Mouse (Mus musculus) forebrain, embryonic 12.5 days (tissue): Measurements from ENCODE around the gene Lmntd1. TPM values are rescaled to one million over a fixed set of nuclear protein-coding genes. Genes with fewer than 3 reads are reported as not detected.

Source experiments
- ATAC-seq: fragments of 200-750 bp; cut with Nextera tagmentation; 2 replicates; pipeline ENCODE4 v1.8.0; 2017; ENCODE audit warnings: moderate TSS enrichment; ENCODE audit not compliant: low FRiP score
- H3K27ac ChIP-seq: fragments of 300-500 bp; sonication (generic); 2 replicates; pipeline ENCODE4 v1.5.1; 2016; ENCODE audit warnings: mild to moderate bottlenecking
- H3K27me3 ChIP-seq: fragments of 300-500 bp; sonication (generic); 2 replicates; pipeline ENCODE4 v1.6.1; 2016; ENCODE audit warnings: mild to moderate bottlenecking
- H3K36me3 ChIP-seq: fragments of 300-500 bp; sonication (generic); replicated peaks from 2 replicates; pipeline ENCODE4 v1.6.1; 2016; ENCODE audit warnings: mild to moderate bottlenecking
- H3K4me1 ChIP-seq: fragments of 300-500 bp; sonication (generic); 2 replicates; pipeline ENCODE4 v1.6.1; 2016
- H3K4me2 ChIP-seq: fragments of 300-500 bp; sonication (generic); 2 replicates; pipeline ENCODE4 v1.6.1; 2016; ENCODE audit warnings: mild to moderate bottlenecking, moderate library complexity
- H3K4me3 ChIP-seq: fragments of 300-500 bp; sonication (generic); replicated peaks from 2 replicates; pipeline ENCODE4 v1.5.1; 2016; ENCODE audit warnings: mild to moderate bottlenecking
- H3K9ac ChIP-seq: fragments of 300-500 bp; sonication (generic); 2 replicates; pipeline ENCODE4 v1.6.1; 2016; ENCODE audit warnings: mild to moderate bottlenecking
- H3K9me3 ChIP-seq: fragments of 300-500 bp; sonication (generic); 2 replicates; pipeline ENCODE4 v1.6.1; 2016
- WGBS: fragments of 180-500 bp; shearing (Covaris S2); methylation state at CpG from one replicate; pipeline ENCODE4 v1.1.7; 2016; 5-methylcytosine and 5-hydroxymethylcytosine counted together
- polyA plus RNA-seq: library from polyadenylated mRNA; unstranded; fragments of >200 nt; fragmentation: Nextera tagmentation; extraction: Ambion mirVana; gene quantifications from 2 replicates; pipeline ENCODE4 v1.2.1, GENCODE M21; 2016

Gene Lmntd1
- polyA plus RNA-seq, 1 experiment from 2014 or later = 0.47 TPM

DNA sequence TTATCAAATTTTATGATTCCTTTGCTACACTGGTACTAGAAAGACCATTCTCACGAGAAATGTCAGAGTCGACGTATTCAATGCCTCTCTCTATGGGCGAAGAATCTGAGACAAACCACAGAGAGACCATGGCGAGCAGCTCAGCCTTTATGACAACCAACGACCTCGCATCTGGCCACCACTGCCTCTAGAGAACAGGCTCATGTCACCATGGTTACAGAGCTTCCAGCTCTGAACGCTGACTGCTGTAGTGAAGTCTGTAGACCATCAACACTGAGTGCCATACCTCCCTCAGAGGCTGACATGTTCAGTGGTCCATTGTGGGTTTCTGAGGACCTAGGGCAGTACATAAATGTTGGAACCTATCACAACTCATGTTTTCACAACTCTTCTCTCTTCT, 180.2 kb downstream of the Lmntd1 start:
- Histone ChIP-seq H3K36me3 (no peaks in the 10 kb centered on the region), H3K9me3 (no peaks in the 10 kb centered on the region), H3K27ac (no peak overlapping the region), H3K27me3 (no peaks in the 10 kb centered on the region), H3K9ac (no peak overlapping the region), H3K4me2 (no peak overlapping the region), H3K4me1 (no peaks in the 10 kb centered on the region), H3K4me3 (no peak overlapping the region)
- ATAC-seq = no peak
- WGBS = 83% methylated on average over 8 of the region's 8 CpGs

- no peaks in the 10 kb centered on the region for H3K4me1 ChIP-seq
- H3K9me3 ChIP-seq = no peaks in the 10 kb centered on the region
- peak; percentile 67; the same call in 1 of the 2 replicates for ATAC-seq
- H3K9ac ChIP-seq = no peak overlapping the region
- H3K4me3 ChIP-seq = no peak overlapping the region
- no peaks in the 10 kb centered on the region for H3K27me3 ChIP-seq
- H3K27ac ChIP-seq = peak overlapping the region; percentile 19; the same call in 1 of the 2 replicates
- H3K4me2 ChIP-seq = no peak overlapping the region
- WGBS = 76% methylated on average over 11 of the region's 11 CpGs
- no peaks in the 10 kb centered on the region for H3K36me3 ChIP-seq
Measured at GRCm38 (mm10) chr6:145432711-145433708, 181.1 kb downstream of the Lmntd1 start.

- Histone ChIP-seq H3K9ac (no peak overlapping the region), H3K36me3 (no peaks in the 10 kb centered on the region), H3K4me1 (no peaks in the 10 kb centered on the region), H3K4me3 (no peak overlapping the region), H3K27me3 (no peaks in the 10 kb centered on the region), H3K4me2 (no peak overlapping the region), H3K9me3 (no peaks in the 10 kb centered on the region), H3K27ac (no peak overlapping the region)
- WGBS = 86% methylated on average over 14 of the region's 14 CpGs
- ATAC-seq = no peak
Measured at GRCm38 (mm10) chr6:145431747-145432146, 182.4 kb downstream of the Lmntd1 start.

- no peak for ATAC-seq
- Histone ChIP-seq H3K36me3 (no peaks in the 10 kb centered on the region), H3K4me2 (no peak overlapping the region), H3K27me3 (no peaks in the 10 kb centered on the region), H3K9ac (no peak overlapping the region), H3K27ac (no peak overlapping the region), H3K4me1 (no peaks in the 10 kb centered on the region; the same call in 1 of the 2 replicates), H3K4me3 (no peak overlapping the region), H3K9me3 (no peaks in the 10 kb centered on the region)
- 87% methylated on average over 15 of the region's 15 CpGs for WGBS
Measured at GRCm38 (mm10) chr6:145427411-145427810, 186.7 kb downstream of the Lmntd1 start.

DNA sequence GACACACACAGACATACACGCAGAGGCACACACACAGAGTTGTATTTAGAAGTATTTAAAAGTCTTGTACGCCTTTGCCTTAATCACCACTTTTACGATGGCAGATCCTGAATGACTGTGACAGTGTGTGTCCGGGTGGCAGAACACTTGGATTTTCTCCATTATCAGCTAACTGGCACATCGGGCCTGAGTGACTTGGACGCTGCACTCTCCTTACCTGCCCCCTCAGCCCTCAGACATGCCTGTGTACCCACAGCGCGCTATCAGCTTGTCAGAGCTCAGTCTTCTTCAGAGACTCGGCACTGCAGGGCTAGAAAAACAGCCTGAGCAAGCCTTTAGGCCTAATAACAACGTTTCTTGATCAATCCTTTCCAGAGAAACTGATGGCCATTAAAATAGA, 187.6 kb downstream of the Lmntd1 start:
- no peaks in the 10 kb centered on the region; the same call in 1 of the 2 replicates for H3K4me1 ChIP-seq
- H3K9me3 ChIP-seq = no peaks in the 10 kb centered on the region
- no peak overlapping the region for H3K9ac ChIP-seq
- no peak overlapping the region for H3K4me2 ChIP-seq
- 82% methylated on average over 10 of the region's 10 CpGs for WGBS
- no peak for ATAC-seq
- no peaks in the 10 kb centered on the region for H3K27me3 ChIP-seq
- no peak overlapping the region for H3K4me3 ChIP-seq
- no peaks in the 10 kb centered on the region for H3K36me3 ChIP-seq
- no peak overlapping the region for H3K27ac ChIP-seq

GRCm38 (mm10) chr6:145424156-145424555, 190.0 kb downstream of the Lmntd1 start:
- no peaks in the 10 kb centered on the region for H3K27me3 ChIP-seq
- no peaks in the 10 kb centered on the region; the same call in 1 of the 2 replicates for H3K4me1 ChIP-seq
- no peak overlapping the region for H3K9ac ChIP-seq
- 62% methylated on average over 1 of the region's 1 CpGs for WGBS
- no peak overlapping the region for H3K4me3 ChIP-seq
- no peaks in the 10 kb centered on the region for H3K9me3 ChIP-seq
- no peak for ATAC-seq
- H3K4me2 ChIP-seq = no peak overlapping the region
- no peaks in the 10 kb centered on the region for H3K36me3 ChIP-seq
- H3K27ac ChIP-seq = no peak overlapping the region

- Histone ChIP-seq H3K4me2 (no peak overlapping the region), H3K27me3 (no peaks in the 10 kb centered on the region), H3K4me1 (no peaks in the 10 kb centered on the region; the same call in 1 of the 2 replicates), H3K9me3 (no peaks in the 10 kb centered on the region), H3K27ac (no peak overlapping the region), H3K4me3 (no peak overlapping the region), H3K36me3 (no peaks in the 10 kb centered on the region), H3K9ac (no peak overlapping the region)
- ATAC-seq = no peak
- whole genome bisulfite sequencing = 87% methylated on average over 12 of the region's 12 CpGs
Measured at GRCm38 (mm10) chr6:145423484-145423883, 190.6 kb downstream of the Lmntd1 start.

DNA sequence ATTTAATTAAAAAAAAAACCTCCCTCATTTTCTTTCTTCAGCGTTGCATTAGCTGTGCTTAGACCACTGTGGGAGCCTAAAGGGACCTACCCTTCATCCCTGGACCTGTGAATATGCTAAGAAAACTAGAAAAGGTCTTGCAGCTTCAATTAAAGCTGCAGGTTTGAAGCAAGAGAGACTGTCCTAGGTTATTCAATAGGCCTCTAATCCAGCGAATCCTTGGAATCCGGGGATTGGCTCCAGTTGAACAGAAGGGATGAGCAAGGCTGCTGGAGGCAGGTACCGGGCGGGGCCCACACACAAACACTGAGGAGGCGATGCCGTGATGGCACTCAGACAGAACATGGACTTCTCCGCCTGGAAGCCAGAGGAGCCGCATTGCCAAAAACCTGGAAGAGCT, 192.5 kb downstream of the Lmntd1 start:
- Histone ChIP-seq H3K27me3 (no peaks in the 10 kb centered on the region), H3K36me3 (no peaks in the 10 kb centered on the region), H3K27ac (no peak overlapping the region), H3K4me3 (no peak overlapping the region), H3K4me2 (no peak overlapping the region), H3K4me1 (no peaks in the 10 kb centered on the region; the same call in 1 of the 2 replicates), H3K9ac (no peak overlapping the region), H3K9me3 (no peaks in the 10 kb centered on the region)
- WGBS = 91% methylated on average over 9 of the region's 9 CpGs
- ATAC-seq = no peak

DNA sequence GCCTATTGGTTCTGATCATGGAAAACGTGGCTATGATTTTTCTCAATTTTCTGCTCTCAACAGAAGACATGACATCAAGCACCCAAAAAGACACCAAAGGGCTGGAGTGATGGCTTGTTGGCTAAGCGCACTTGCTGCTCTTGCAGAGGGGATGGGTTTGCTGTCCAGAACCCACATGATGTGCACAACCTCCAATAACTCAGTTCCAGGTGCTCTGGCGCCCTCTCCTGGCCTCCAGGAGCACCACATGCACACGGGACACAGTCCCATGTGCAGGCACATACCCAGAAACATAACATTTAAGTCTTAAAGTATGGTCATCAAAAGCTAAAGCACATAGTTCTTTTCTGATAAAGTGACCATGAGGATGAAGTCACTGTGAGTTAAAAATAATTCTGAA, 193.7 kb downstream of the Lmntd1 start:
- Histone ChIP-seq H3K9ac (no peak overlapping the region), H3K4me3 (no peak overlapping the region), H3K27me3 (no peaks in the 10 kb centered on the region), H3K36me3 (no peaks in the 10 kb centered on the region), H3K27ac (no peak overlapping the region), H3K9me3 (no peaks in the 10 kb centered on the region), H3K4me1 (no peaks in the 10 kb centered on the region; the same call in 1 of the 2 replicates), H3K4me2 (no peak overlapping the region)
- WGBS = 68% methylated on average over 4 of the region's 4 CpGs
- no peak for ATAC-seq

DNA sequence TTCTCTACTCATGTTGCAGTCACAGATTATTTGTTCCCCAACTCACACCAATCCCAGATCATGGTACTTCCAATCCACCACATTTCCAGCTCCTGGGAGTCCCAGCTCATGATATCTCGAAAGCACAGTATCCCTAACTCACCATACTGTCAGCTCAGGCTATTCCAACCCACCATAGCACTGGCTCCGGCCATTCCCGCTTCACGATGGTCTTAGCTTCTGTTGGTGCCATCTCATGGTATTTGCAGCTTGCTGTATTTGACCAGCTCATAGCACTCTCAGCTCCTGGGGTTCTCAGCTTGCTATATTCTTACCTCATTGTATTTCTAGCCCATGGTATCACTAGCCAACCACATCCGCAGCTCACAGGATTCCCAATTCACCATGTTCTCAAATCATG, 195.3 kb downstream of the Lmntd1 start:
- H3K27ac ChIP-seq = no peak overlapping the region
- H3K9me3 ChIP-seq = no peaks in the 10 kb centered on the region
- no peaks in the 10 kb centered on the region for H3K36me3 ChIP-seq
- no peak for ATAC-seq
- H3K4me2 ChIP-seq = no peak overlapping the region
- WGBS = 91% methylated on average over 5 of the region's 5 CpGs
- H3K9ac ChIP-seq = no peak overlapping the region
- no peak overlapping the region for H3K4me3 ChIP-seq
- H3K27me3 ChIP-seq = no peaks in the 10 kb centered on the region
- H3K4me1 ChIP-seq = no peaks in the 10 kb centered on the region; the same call in 1 of the 2 replicates

DNA sequence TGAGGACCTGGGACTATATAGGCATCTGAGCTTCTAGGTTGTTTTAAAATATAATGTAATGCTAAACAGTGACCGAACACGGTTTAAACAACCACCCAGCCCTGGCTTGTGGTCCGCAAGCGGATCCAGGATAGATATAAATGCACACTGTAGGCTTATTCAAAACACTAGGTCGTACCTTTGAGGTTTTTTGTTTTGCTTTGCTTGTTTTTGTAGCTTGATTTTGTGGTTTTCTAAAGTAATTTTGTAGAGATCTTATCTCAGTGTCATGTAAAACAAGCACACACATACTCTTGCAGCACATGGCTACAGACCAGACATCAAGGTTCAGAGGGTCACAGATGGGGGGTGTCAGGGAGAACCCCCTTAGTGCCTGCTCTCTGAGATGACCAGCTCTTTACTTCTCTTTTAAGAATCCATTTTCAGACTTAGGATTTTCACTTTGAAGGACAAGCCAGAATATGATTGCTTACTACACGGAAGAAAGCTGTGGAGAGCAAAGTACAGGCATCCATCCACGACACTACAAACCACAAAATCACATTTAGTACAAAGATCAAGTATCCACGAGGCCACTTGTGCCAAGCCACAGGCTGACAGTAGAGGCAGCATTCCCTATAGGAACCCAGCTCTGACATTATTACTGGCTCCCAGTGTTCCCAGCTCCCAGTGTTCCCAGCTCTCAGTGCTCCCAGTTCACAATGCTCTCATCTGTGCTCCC, 196.2 kb downstream of the Lmntd1 start:
- Histone ChIP-seq H3K4me3 (no peak overlapping the region), H3K9ac (no peak overlapping the region), H3K9me3 (no peaks in the 10 kb centered on the region), H3K27ac (no peak overlapping the region), H3K36me3 (no peaks in the 10 kb centered on the region), H3K4me1 (no peaks in the 10 kb centered on the region), H3K27me3 (no peaks in the 10 kb centered on the region), H3K4me2 (no peak overlapping the region)
- 84% methylated on average over 8 of the region's 8 CpGs for WGBS
- ATAC-seq = no peak

DNA sequence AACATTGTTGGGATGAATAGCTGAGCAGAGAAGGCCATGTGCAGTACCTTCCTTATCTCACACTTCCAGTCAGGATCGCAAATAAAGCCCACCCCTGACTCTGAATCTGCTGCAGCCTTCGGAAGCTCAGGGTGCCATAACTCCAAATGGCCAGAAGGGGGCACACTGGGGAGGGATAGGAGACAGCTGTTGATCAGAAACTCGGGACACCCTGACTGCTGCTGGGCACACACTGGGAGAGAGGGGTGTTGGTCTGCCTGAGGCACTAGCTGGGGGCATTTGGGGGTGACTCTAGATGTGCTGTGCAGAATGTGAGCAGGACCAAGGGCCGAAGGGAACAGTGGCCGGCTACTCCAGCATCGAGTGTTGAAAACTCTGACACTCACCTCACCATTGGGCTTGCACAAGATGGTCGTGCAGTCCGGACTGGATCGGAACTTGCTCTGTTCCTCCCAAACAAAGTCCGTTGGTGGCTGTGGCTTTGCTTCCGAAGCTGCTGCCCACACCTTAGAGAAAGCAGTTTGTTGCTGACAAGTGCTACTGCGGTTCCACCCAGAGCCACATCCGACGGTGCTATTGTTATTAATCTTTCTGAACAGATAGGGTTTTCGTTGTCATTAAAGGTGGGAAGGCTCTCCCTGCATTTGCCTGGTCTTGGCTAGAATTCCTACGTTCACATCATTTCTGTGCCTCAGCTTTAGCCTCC, 197.0 kb downstream of the Lmntd1 start:
- Histone ChIP-seq H3K4me3 (no peak overlapping the region), H3K9ac (no peak overlapping the region), H3K27me3 (no peaks in the 10 kb centered on the region), H3K4me1 (no peaks in the 10 kb centered on the region), H3K27ac (no peak overlapping the region), H3K4me2 (no peak overlapping the region), H3K36me3 (no peaks in the 10 kb centered on the region), H3K9me3 (no peaks in the 10 kb centered on the region)
- ATAC-seq = no peak
- 78% methylated on average over 16 of the region's 16 CpGs for WGBS
